Mouse (Mus musculus): ENCODE results near the gene Abcg1. TPM values are rescaled to one million over a fixed set of nuclear protein-coding genes. Genes with fewer than 3 reads are reported as not detected.

Gene Abcg1
- total and polyA plus RNA-seq, 2 experiments = 3.4 to 5.0 TPM

DNA sequence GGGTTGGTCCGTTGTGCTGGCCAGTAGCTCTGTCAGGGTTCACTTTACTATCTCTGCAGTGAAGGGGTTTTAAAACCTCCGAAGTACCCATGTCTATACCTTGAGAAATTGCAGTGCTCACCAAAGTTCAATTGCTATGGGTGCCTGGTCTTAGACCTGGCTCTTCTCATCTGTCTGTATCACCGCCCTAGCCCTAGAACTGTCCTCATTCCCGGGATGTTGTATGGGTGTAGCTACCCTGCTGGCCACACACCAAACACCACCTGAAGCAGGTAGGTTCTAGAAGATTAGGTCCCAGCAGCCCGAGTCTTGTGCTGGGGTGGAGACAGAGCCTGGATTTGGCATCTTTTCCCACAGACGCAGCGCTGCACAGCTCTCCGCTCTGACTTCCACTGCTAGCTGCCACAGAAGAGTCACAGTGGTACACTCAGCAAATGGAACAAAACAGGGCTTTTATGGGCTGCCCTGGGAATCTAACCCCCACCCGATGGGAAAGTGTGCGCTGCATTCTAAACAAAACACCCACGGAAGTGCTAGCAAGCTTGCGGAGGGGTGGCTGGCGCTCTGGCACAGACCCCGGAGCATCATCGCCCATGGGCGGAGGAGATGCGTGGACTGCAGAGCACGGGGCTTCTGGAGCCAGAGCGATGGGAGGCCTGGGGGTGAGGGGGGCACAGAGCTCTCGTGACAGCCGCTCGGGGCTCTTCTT, 21.2 kb upstream of the Abcg1 start:
- no peak overlapping the region for H3K27ac ChIP-seq (replicated peaks; ENCODE audit: insufficient read depth, low read depth, low read length)
- H3K27me3 ChIP-seq (ENCODE audit: control insufficient read depth, insufficient read depth, low read length) = no peaks in the 10 kb centered on the region
- H3K4me1 ChIP-seq (ENCODE audit: control insufficient read depth, insufficient read depth, low read length) = peaks cover 21% of the 10 kb centered on the region
- no peak for TF ChIP-seq CTCF (IDR thresholded peaks at IDR 0.05; ENCODE audit: low read depth, low read length)
- TF ChIP-seq POLR2A (IDR thresholded peaks at IDR 0.05; ENCODE audit: extremely low read depth, insufficient read depth, low read length) = no peak
- 76% methylated on average over 22 of the region's 22 CpGs for WGBS
- H3K9ac ChIP-seq (ENCODE audit: low read depth, low read length) = no peak overlapping the region
- H3K4me3 ChIP-seq (ENCODE audit: insufficient read depth, low read depth, low read length) = no peak overlapping the region
- DNase-seq (ENCODE audit: extremely low read depth, low read depth, low spot score) = no peak
- H3K36me3 ChIP-seq (ENCODE audit: control insufficient read depth, insufficient read depth, low read length) = no peaks in the 10 kb centered on the region
- H3K79me2 ChIP-seq (ENCODE audit: control insufficient read depth, insufficient read depth, low read length) = no peaks in the 10 kb centered on the region

DNA sequence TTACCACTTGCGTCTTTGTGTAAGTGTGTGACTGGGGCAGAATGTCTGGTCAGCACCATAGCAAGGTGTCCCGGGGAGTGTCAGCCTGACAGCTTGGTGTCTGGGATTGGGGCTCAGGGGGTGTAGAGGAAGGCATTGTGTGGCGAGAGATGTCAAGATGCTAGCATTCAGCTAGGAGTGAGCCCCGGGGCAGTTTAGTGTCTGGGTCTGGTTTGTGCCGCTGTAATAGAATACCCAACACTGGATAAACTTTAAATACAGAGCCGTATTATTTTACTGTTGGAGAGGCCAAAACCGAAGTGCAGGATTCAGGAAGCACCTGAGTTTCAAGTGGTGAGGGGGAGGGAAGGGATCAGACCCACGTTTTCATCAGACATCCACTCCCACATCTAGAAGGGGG, 20.1 kb upstream of the Abcg1 start:
- TF ChIP-seq POLR2A (IDR thresholded peaks at IDR 0.05; ENCODE audit: extremely low read depth, insufficient read depth, low read length) (no peak), CTCF (IDR thresholded peaks at IDR 0.05; ENCODE audit: low read depth, low read length) (no peak)
- DNase-seq (ENCODE audit: extremely low read depth, low read depth, low spot score) = no peak
- Histone ChIP-seq H3K79me2 (ENCODE audit: control insufficient read depth, insufficient read depth, low read length) (no peaks in the 10 kb centered on the region), H3K27ac (replicated peaks; ENCODE audit: insufficient read depth, low read depth, low read length) (no peak overlapping the region), H3K27me3 (ENCODE audit: control insufficient read depth, insufficient read depth, low read length) (no peaks in the 10 kb centered on the region), H3K36me3 (ENCODE audit: control insufficient read depth, insufficient read depth, low read length) (no peaks in the 10 kb centered on the region), H3K4me1 (ENCODE audit: control insufficient read depth, insufficient read depth, low read length) (peaks cover 21% of the 10 kb centered on the region), H3K9ac (ENCODE audit: low read depth, low read length) (no peak overlapping the region), H3K4me3 (ENCODE audit: insufficient read depth, low read depth, low read length) (no peak overlapping the region)
- WGBS = 89% methylated on average over 8 of the region's 8 CpGs

DNA sequence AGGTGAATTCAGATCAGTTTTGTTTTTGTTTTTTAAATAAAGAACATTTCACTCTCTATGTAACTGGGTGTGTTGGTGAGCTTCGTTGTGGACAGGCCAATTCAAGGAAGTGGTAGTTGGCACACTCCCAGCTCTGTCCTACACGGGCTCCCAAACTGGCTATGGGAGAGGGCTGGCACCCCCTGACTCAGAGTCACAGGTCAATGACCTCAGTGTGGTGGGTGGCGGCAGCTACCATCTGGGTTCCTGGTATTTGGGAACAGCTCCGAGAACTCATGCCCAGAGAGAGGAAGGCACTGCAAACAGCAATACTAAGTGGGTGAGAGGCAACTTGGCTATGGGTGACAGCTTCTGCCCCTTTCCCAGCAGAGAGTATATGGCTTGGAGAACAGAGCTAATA, 19.1 kb upstream of the Abcg1 start:
- no peak overlapping the region for H3K9ac ChIP-seq (ENCODE audit: low read depth, low read length)
- no peaks in the 10 kb centered on the region for H3K27me3 ChIP-seq (ENCODE audit: control insufficient read depth, insufficient read depth, low read length)
- no peak overlapping the region for H3K4me3 ChIP-seq (ENCODE audit: insufficient read depth, low read depth, low read length)
- TF ChIP-seq POLR2A (IDR thresholded peaks at IDR 0.05; ENCODE audit: extremely low read depth, insufficient read depth, low read length) = no peak
- no peak for TF ChIP-seq CTCF (IDR thresholded peaks at IDR 0.05; ENCODE audit: low read depth, low read length)
- H3K4me1 ChIP-seq (ENCODE audit: control insufficient read depth, insufficient read depth, low read length) = peaks cover 21% of the 10 kb centered on the region
- DNase-seq (ENCODE audit: extremely low read depth, low read depth, low spot score) = peak; percentile 65
- WGBS = 16% methylated on average over 4 of the region's 4 CpGs
- peak overlapping the region; percentile 26; the same call in 1 of the 2 replicates for H3K27ac ChIP-seq (replicated peaks; ENCODE audit: insufficient read depth, low read depth, low read length)
- H3K36me3 ChIP-seq (ENCODE audit: control insufficient read depth, insufficient read depth, low read length) = no peaks in the 10 kb centered on the region
- no peaks in the 10 kb centered on the region for H3K79me2 ChIP-seq (ENCODE audit: control insufficient read depth, insufficient read depth, low read length)

- no peak overlapping the region for H3K27ac ChIP-seq (replicated peaks; ENCODE audit: insufficient read depth, low read depth, low read length)
- 26% methylated on average over 7 of the region's 7 CpGs for WGBS
- H3K79me2 ChIP-seq (ENCODE audit: control insufficient read depth, insufficient read depth, low read length) = no peaks in the 10 kb centered on the region
- peak; percentile 90 for DNase-seq (ENCODE audit: extremely low read depth, low read depth, low spot score)
- H3K4me1 ChIP-seq (ENCODE audit: control insufficient read depth, insufficient read depth, low read length) = peaks cover 21% of the 10 kb centered on the region
- no peak overlapping the region for H3K4me3 ChIP-seq (ENCODE audit: insufficient read depth, low read depth, low read length)
- H3K27me3 ChIP-seq (ENCODE audit: control insufficient read depth, insufficient read depth, low read length) = no peaks in the 10 kb centered on the region
- H3K36me3 ChIP-seq (ENCODE audit: control insufficient read depth, insufficient read depth, low read length) = no peaks in the 10 kb centered on the region
- H3K9ac ChIP-seq (ENCODE audit: low read depth, low read length) = no peak overlapping the region
- no peak for TF ChIP-seq POLR2A (IDR thresholded peaks at IDR 0.05; ENCODE audit: extremely low read depth, insufficient read depth, low read length)
- TF ChIP-seq CTCF (IDR thresholded peaks at IDR 0.05; ENCODE audit: low read depth, low read length) = no peak
Observed at GRCm38 (mm10) chr17:31039626-31040025, 17.8 kb upstream of the Abcg1 start.

- no peak overlapping the region for H3K4me3 ChIP-seq (ENCODE audit: insufficient read depth, low read depth, low read length)
- TF ChIP-seq POLR2A (IDR thresholded peaks at IDR 0.05; ENCODE audit: extremely low read depth, insufficient read depth, low read length) = no peak
- TF ChIP-seq CTCF (IDR thresholded peaks at IDR 0.05; ENCODE audit: low read depth, low read length) = no peak
- no peak for DNase-seq (ENCODE audit: extremely low read depth, low read depth, low spot score)
- 94% methylated on average over 7 of the region's 7 CpGs for WGBS
- peaks cover 21% of the 10 kb centered on the region for H3K4me1 ChIP-seq (ENCODE audit: control insufficient read depth, insufficient read depth, low read length)
- no peaks in the 10 kb centered on the region for H3K36me3 ChIP-seq (ENCODE audit: control insufficient read depth, insufficient read depth, low read length)
- no peak overlapping the region for H3K9ac ChIP-seq (ENCODE audit: low read depth, low read length)
- H3K79me2 ChIP-seq (ENCODE audit: control insufficient read depth, insufficient read depth, low read length) = no peaks in the 10 kb centered on the region
- no peaks in the 10 kb centered on the region for H3K27me3 ChIP-seq (ENCODE audit: control insufficient read depth, insufficient read depth, low read length)
- no peak overlapping the region for H3K27ac ChIP-seq (replicated peaks; ENCODE audit: insufficient read depth, low read depth, low read length)
Observed at GRCm38 (mm10) chr17:31040421-31040820, 17.1 kb upstream of the Abcg1 start.

DNA sequence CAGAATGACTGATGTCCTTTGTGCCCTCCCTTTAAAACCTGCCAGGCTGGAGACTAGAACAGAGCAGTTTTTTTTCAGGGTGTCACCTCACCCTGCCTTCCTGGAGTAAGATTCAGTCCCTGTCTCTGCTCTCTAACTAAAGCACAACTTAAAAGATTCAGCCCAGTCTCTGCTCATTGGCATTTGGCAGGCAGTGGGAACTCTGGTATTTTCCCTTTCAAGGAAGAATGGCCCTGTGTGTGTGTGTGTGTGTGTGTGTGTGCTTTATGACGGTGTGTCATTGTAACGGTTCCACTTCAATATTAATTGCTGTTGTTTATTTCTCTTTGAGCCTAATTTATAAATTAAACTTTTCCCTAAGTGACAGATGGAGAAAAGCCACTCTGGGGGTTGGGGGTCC, 14.7 kb upstream of the Abcg1 start:
- 76% methylated on average over 2 of the region's 2 CpGs for WGBS
- Histone ChIP-seq H3K27ac (replicated peaks; ENCODE audit: insufficient read depth, low read depth, low read length) (no peak overlapping the region), H3K36me3 (ENCODE audit: control insufficient read depth, insufficient read depth, low read length) (no peaks in the 10 kb centered on the region), H3K9ac (ENCODE audit: low read depth, low read length) (no peak overlapping the region), H3K79me2 (ENCODE audit: control insufficient read depth, insufficient read depth, low read length) (no peaks in the 10 kb centered on the region), H3K27me3 (ENCODE audit: control insufficient read depth, insufficient read depth, low read length) (no peaks in the 10 kb centered on the region), H3K4me1 (ENCODE audit: control insufficient read depth, insufficient read depth, low read length) (peaks cover 13% of the 10 kb centered on the region), H3K4me3 (ENCODE audit: insufficient read depth, low read depth, low read length) (no peak overlapping the region)
- DNase-seq (ENCODE audit: extremely low read depth, low read depth, low spot score) = no peak
- no peak for TF ChIP-seq CTCF (IDR thresholded peaks at IDR 0.05; ENCODE audit: low read depth, low read length)
